Mouse (Mus musculus): ENCODE results near the gene Tenm3. TPM values are rescaled to one million over a fixed set of nuclear protein-coding genes. Genes with fewer than 3 reads are reported as not detected.

Gene Tenm3
- polyA plus RNA-seq, 1 experiment from 2014 or later, result 26.2 TPM

- H3K9ac ChIP-seq, result peak overlapping the region; percentile 70
- peaks cover 21% of the 10 kb centered on the region for H3K4me1 ChIP-seq
- H3K4me3 ChIP-seq (replicated peaks), result peak overlapping the region; percentile 67
- ATAC-seq (replicated peaks; ENCODE audit: low FRiP score), result peak; percentile 27
- no peaks in the 10 kb centered on the region for H3K9me3 ChIP-seq (replicated peaks)
- peak overlapping the region; percentile 94 for H3K4me2 ChIP-seq
- peak overlapping the region; percentile 86 for H3K27ac ChIP-seq
- H3K27me3 ChIP-seq, result peaks cover 26% of the 10 kb centered on the region
- H3K36me3 ChIP-seq, result no peaks in the 10 kb centered on the region
- 2% methylated on average over 11 of the region's 11 CpGs for WGBS
Measured at GRCm38 (mm10) chr8:48842516-48842990, 1.2 kb downstream of the Tenm3 start.

- ATAC-seq (replicated peaks; ENCODE audit: low FRiP score), result no peak
- Histone ChIP-seq H3K27ac (no peak overlapping the region), H3K9ac (peak overlapping the region; percentile 70), H3K4me1 (peaks cover 21% of the 10 kb centered on the region), H3K9me3 (replicated peaks) (no peaks in the 10 kb centered on the region), H3K27me3 (peaks cover 23% of the 10 kb centered on the region), H3K4me3 (replicated peaks) (peak overlapping the region; percentile 67), H3K4me2 (peak overlapping the region; percentile 94), H3K36me3 (no peaks in the 10 kb centered on the region)
- 6% methylated on average over 4 of the region's 4 CpGs for WGBS
Measured at GRCm38 (mm10) chr8:48842035-48842434, 1.7 kb downstream of the Tenm3 start.

DNA sequence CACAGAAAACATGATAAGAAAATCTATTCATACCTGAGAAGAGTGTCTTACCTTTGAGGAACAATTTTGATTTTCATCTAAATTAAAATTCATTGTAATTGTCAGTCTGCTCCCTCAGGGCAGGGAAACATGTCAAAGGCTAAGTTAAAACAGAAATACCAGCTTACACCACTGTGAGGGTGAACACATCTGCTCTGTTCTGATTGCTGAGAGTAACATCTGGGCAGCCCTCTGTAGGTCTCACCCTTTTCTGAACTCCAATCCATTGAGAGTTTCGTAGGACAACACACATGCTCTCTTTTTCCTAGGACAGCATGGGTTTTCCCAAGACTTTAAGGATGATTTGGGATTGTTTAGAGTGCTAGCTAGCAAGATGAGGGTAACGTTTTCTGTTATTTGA is 8.0 kb downstream of the Tenm3 start:
- no peak overlapping the region for H3K9ac ChIP-seq
- H3K9me3 ChIP-seq (replicated peaks), result no peaks in the 10 kb centered on the region
- no peaks in the 10 kb centered on the region for H3K36me3 ChIP-seq
- no peak for ATAC-seq (replicated peaks; ENCODE audit: low FRiP score)
- WGBS, result 81% methylated on average over 2 of the region's 2 CpGs
- no peak overlapping the region for H3K27ac ChIP-seq
- H3K27me3 ChIP-seq, result no peaks in the 10 kb centered on the region
- no peak overlapping the region for H3K4me2 ChIP-seq
- H3K4me1 ChIP-seq, result no peaks in the 10 kb centered on the region
- H3K4me3 ChIP-seq (replicated peaks), result no peak overlapping the region

DNA sequence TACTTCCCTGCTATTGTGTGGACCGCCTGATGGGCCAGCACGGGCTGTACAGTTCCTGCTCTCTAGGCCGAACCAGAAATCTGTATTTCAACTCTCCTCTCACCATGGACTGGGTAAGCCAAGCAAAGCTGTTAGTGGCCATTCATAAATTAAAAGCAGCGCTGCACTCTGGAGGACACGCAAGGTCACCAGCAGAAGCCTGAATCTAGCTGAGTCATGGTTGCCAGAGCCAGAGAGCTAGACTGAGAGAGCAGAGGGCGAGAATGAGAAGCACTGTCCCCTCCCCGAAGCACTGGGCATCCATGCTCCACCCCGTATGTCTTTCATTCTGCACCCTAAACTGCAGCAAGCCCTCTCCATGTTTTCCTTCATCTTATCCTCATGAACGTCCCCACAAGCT is 16.3 kb downstream of the Tenm3 start:
- 50% methylated on average over 9 of the region's 9 CpGs for WGBS
- ATAC-seq (replicated peaks; ENCODE audit: low FRiP score), result peak; percentile 33; the same call in 1 of the 2 replicates

DNA sequence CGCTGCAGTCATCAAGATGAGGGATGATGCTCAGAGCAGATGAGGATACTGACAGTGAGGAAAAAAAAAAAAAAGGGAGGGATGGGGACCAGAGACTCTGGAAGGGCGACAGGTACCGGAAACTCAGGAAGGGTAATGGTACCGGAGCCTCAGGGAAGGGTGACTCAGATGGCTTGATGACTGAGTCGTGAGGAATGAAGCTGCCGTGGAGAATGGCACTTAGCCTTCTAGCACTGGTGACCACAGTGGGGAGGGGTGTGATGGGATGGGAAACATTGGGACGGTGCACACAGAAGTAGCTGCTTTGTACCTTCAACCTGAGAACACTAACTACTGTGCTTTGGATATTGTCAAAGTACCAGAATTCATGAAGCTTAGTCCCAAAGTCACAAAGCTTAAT is 18.1 kb downstream of the Tenm3 start:
- H3K4me1 ChIP-seq, result peaks cover 10% of the 10 kb centered on the region
- H3K27ac ChIP-seq, result no peak overlapping the region
- no peak overlapping the region for H3K4me2 ChIP-seq
- H3K9me3 ChIP-seq (replicated peaks), result no peaks in the 10 kb centered on the region
- ATAC-seq (replicated peaks; ENCODE audit: low FRiP score), result no peak
- no peaks in the 10 kb centered on the region for H3K27me3 ChIP-seq
- H3K36me3 ChIP-seq, result no peaks in the 10 kb centered on the region
- no peak overlapping the region for H3K9ac ChIP-seq
- H3K4me3 ChIP-seq (replicated peaks), result no peak overlapping the region
- 86% methylated on average over 7 of the region's 7 CpGs for WGBS

More for the DNA sequence above, 16.3 kb downstream of the Tenm3 start:
- Histone ChIP-seq H3K4me2 (no peak overlapping the region), H3K9me3 (replicated peaks) (no peaks in the 10 kb centered on the region), H3K27me3 (no peaks in the 10 kb centered on the region), H3K9ac (no peak overlapping the region), H3K27ac (no peak overlapping the region), H3K36me3 (no peaks in the 10 kb centered on the region), H3K4me3 (replicated peaks) (no peak overlapping the region), H3K4me1 (peaks cover 10% of the 10 kb centered on the region)

DNA sequence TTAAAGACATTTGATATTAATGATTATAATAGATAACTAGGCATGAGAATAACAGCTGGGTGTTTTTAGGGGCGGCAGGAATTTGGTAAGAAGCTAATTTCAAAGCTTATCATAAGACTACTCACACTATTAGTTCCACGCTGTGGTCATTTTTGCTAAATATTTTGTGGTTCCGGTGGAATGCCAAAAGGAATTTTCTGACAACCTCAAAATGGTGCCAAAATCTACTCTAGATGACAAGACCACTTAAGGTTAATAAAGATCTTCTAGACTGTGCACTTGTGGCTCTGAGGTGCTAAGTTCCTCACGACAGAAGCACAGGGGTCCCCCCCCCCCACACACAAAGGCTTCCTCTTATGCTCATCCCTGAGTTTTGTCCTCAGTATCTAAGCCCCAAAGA is 21.5 kb downstream of the Tenm3 start:
- no peaks in the 10 kb centered on the region for H3K27me3 ChIP-seq
- no peak for ATAC-seq (replicated peaks; ENCODE audit: low FRiP score)
- H3K27ac ChIP-seq, result no peak overlapping the region
- H3K9ac ChIP-seq, result no peak overlapping the region
- no peak overlapping the region for H3K4me3 ChIP-seq (replicated peaks)
- H3K4me2 ChIP-seq, result no peak overlapping the region
- WGBS, result 80% methylated on average over 4 of the region's 4 CpGs
- no peaks in the 10 kb centered on the region for H3K36me3 ChIP-seq
- H3K4me1 ChIP-seq, result peaks cover 8% of the 10 kb centered on the region; the same call in 1 of the 2 replicates
- no peaks in the 10 kb centered on the region for H3K9me3 ChIP-seq (replicated peaks)

- H3K4me2 ChIP-seq, result no peak overlapping the region
- 44% methylated on average over 6 of the region's 6 CpGs for WGBS
- ATAC-seq (replicated peaks; ENCODE audit: low FRiP score), result no peak
Measured at GRCm38 (mm10) chr8:48819962-48820361, 23.8 kb downstream of the Tenm3 start.

GRCm38 (mm10) chr8:48819348-48819747 is 24.4 kb downstream of the Tenm3 start:
- H3K27ac ChIP-seq, result no peak overlapping the region
- 62% methylated on average over 5 of the region's 5 CpGs for WGBS

More at GRCm38 (mm10) chr8:48819962-48820361, 23.8 kb downstream of the Tenm3 start:
- H3K36me3 ChIP-seq, result no peaks in the 10 kb centered on the region
- no peak overlapping the region for H3K27ac ChIP-seq
- H3K27me3 ChIP-seq, result no peaks in the 10 kb centered on the region
- H3K9me3 ChIP-seq (replicated peaks), result no peaks in the 10 kb centered on the region
- no peak overlapping the region for H3K4me3 ChIP-seq (replicated peaks)
- no peak overlapping the region for H3K9ac ChIP-seq
- H3K4me1 ChIP-seq, result peaks cover 7% of the 10 kb centered on the region; the same call in 1 of the 2 replicates

DNA sequence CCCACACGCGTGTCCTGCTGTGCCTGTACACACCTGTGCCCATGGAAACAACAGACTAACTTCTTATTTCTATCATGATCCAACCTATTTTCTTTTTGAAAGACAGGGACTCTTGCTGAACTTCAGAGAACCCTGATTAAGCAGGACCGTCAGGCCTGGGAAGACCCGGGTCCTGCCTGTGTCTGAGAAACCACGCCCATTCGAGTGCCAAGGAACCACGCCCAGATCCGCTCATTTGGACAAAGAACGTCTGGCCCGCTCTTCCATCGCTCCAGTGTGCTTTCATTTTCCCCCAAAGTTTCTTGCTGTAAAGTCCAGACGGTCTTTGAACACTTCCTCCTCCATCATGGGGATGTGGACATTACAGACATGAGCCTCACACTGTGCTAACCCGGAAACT is 26.8 kb downstream of the Tenm3 start:
- no peaks in the 10 kb centered on the region for H3K9me3 ChIP-seq (replicated peaks)
- H3K36me3 ChIP-seq, result no peaks in the 10 kb centered on the region
- no peaks in the 10 kb centered on the region for H3K27me3 ChIP-seq
- H3K4me1 ChIP-seq, result peaks cover 7% of the 10 kb centered on the region; the same call in 1 of the 2 replicates
- WGBS, result 62% methylated on average over 13 of the region's 13 CpGs
- H3K4me3 ChIP-seq (replicated peaks), result no peak overlapping the region
- H3K9ac ChIP-seq, result no peak overlapping the region
- peak overlapping the region; percentile 27 for H3K4me2 ChIP-seq
- no peak overlapping the region for H3K27ac ChIP-seq
- no peak for ATAC-seq (replicated peaks; ENCODE audit: low FRiP score)

More at GRCm38 (mm10) chr8:48819348-48819747, 24.4 kb downstream of the Tenm3 start:
- Histone ChIP-seq H3K27me3 (no peaks in the 10 kb centered on the region), H3K9ac (no peak overlapping the region), H3K4me3 (replicated peaks) (no peak overlapping the region), H3K36me3 (no peaks in the 10 kb centered on the region), H3K4me2 (no peak overlapping the region), H3K4me1 (peaks cover 7% of the 10 kb centered on the region; the same call in 1 of the 2 replicates), H3K9me3 (replicated peaks) (no peaks in the 10 kb centered on the region)
- no peak for ATAC-seq (replicated peaks; ENCODE audit: low FRiP score)

DNA sequence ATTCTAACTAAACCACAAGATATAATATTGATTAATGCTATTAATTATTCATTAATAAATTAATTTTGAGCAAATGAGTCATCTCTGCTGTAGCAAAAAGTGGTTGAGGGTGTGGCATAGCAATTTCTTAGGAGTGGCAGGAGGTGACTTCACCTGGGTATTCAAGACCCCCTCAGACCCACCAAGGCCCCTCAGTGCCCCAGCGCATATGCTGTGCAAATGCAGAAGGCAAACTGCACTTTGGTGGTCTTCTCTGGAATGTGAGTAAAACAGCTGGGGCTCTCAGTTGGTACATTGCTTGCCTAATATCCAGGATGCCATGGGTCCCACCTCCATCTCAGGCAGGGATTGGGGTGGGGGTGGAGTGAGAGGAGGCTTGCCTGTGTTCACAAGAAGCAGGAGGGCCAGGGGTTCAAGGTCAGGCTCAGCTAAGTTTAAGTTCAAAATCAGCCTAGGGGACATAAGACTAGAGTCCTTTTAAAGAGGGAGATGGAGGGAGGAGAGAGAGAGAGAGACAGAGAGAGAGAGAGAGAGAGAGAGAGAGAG is 31.5 kb downstream of the Tenm3 start:
- 93% methylated on average over 1 of the region's 1 CpGs for WGBS
- Histone ChIP-seq H3K4me2 (no peak overlapping the region), H3K9me3 (replicated peaks) (no peaks in the 10 kb centered on the region), H3K4me1 (no peaks in the 10 kb centered on the region), H3K27me3 (no peaks in the 10 kb centered on the region), H3K27ac (no peak overlapping the region), H3K9ac (no peak overlapping the region), H3K36me3 (no peaks in the 10 kb centered on the region), H3K4me3 (replicated peaks) (no peak overlapping the region)
- ATAC-seq (replicated peaks; ENCODE audit: low FRiP score), result no peak

DNA sequence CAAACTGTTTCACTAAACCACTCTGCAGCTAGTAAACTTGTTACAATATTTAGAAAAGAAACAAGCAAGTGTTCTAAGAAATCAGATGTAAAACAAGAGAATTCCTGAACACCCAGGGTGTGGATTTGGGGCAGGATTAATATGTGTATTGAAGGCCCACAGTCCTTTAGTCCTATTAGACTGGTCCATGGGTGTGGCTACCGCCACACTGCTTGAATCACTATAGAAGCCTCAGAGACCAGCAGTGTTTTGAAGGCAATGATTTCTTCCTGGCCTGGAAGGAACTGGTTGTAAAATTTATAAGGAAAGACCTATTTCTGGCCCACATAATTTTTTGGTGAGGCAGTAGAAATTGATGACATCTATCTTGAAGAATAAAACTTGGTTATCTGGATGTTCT is 33.1 kb downstream of the Tenm3 start:
- H3K9ac ChIP-seq, result no peak overlapping the region
- H3K9me3 ChIP-seq (replicated peaks), result no peaks in the 10 kb centered on the region
- H3K36me3 ChIP-seq, result no peaks in the 10 kb centered on the region
- no peak overlapping the region for H3K4me3 ChIP-seq (replicated peaks)
- H3K4me2 ChIP-seq, result no peak overlapping the region
- WGBS, result 71% methylated on average over 1 of the region's 1 CpGs
- H3K27ac ChIP-seq, result no peak overlapping the region
- H3K4me1 ChIP-seq, result no peaks in the 10 kb centered on the region
- H3K27me3 ChIP-seq, result no peaks in the 10 kb centered on the region
- no peak for ATAC-seq (replicated peaks; ENCODE audit: low FRiP score)

DNA sequence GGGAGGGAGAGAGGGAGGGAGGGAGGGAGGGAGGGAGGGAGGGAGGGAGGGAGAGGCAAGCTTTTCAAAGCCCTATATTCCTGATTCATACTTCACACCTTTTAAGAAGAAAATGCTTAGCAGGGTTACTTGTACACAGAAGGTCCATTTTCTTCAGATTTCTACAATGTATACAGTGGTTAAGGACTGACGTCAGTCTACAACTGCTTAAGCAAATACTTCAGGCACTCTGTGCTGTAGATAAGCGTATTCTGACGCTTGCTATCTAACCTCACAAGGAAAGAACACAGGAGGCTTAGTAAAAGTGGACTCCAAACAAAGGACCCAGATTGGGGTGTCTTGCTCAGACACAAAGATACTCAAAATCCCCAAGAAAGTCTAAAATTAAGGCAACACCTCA is 34.6 kb downstream of the Tenm3 start:
- Histone ChIP-seq H3K27me3 (no peaks in the 10 kb centered on the region), H3K4me3 (replicated peaks) (no peak overlapping the region), H3K4me2 (no peak overlapping the region), H3K27ac (no peak overlapping the region), H3K9me3 (replicated peaks) (no peaks in the 10 kb centered on the region), H3K36me3 (no peaks in the 10 kb centered on the region), H3K4me1 (no peaks in the 10 kb centered on the region), H3K9ac (no peak overlapping the region)
- WGBS, result 84% methylated on average over 3 of the region's 3 CpGs
- no peak for ATAC-seq (replicated peaks; ENCODE audit: low FRiP score)

DNA sequence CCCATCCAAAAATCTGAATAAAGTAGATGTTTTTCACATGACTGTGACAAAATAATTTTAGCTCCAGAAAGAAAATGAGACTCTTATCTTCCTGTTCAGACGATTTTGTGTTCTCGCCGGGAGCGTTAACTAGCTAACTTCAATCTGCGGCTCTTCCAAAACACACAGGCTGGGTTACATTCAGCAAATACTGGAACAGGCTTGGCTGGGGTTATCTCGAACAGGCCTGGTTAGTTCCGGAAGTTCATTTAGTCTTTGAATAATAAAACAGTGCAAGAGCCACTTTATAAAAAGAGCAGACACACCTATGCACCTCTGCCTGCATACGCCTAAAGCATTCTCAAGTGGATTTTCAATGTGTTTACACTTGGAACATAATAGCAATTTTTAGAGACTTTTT is 40.7 kb downstream of the Tenm3 start:
- no peak for ATAC-seq (replicated peaks; ENCODE audit: low FRiP score)
- H3K27me3 ChIP-seq, result no peaks in the 10 kb centered on the region
- H3K27ac ChIP-seq, result no peak overlapping the region
- no peaks in the 10 kb centered on the region for H3K9me3 ChIP-seq (replicated peaks)
- 66% methylated on average over 8 of the region's 8 CpGs for WGBS
- peaks cover 5% of the 10 kb centered on the region; the same call in 1 of the 2 replicates for H3K4me1 ChIP-seq
- no peak overlapping the region for H3K9ac ChIP-seq
- no peak overlapping the region for H3K4me3 ChIP-seq (replicated peaks)
- H3K36me3 ChIP-seq, result no peaks in the 10 kb centered on the region
- no peak overlapping the region for H3K4me2 ChIP-seq

Measured in kidney, embryonic 15.5 days (tissue).